Mouse (Mus musculus): Measurements from ENCODE around the gene Marveld3. TPM values are rescaled to one million over a fixed set of nuclear protein-coding genes. Genes with fewer than 3 reads are reported as not detected.

Marveld3 gene
- polyA plus RNA-seq, 1 experiment from 2014 or later: 2.4 TPM

GRCm38 (mm10) chr8:109902379-109902778 lies 59.6 kb downstream of the Marveld3 start:
- H3K4me3 ChIP-seq (ENCODE audit: low read depth, low read length): no peak overlapping the region
- no peak overlapping the region for H3K9ac ChIP-seq (ENCODE audit: low read depth, low read length)
- ATAC-seq: no peak
- H3K4me1 ChIP-seq (ENCODE audit: control insufficient read depth, insufficient read depth, low read length): no peaks in the 10 kb centered on the region
- H3K36me3 ChIP-seq (ENCODE audit: control insufficient read depth, insufficient read depth, low read length): peaks cover 2% of the 10 kb centered on the region; the same call in 1 of the 2 replicates
- no peak overlapping the region for H3K4me2 ChIP-seq (ENCODE audit: low read length)
- H3K27me3 ChIP-seq (ENCODE audit: control insufficient read depth, insufficient read depth, low read depth, low read length): no peaks in the 10 kb centered on the region
- no peak overlapping the region for H3K27ac ChIP-seq (ENCODE audit: low read length)
- H3K9me3 ChIP-seq (replicated peaks; ENCODE audit: control insufficient read depth, low read length, poor library complexity, severe bottlenecking): no peaks in the 10 kb centered on the region

Other genes starting within 250 kb of the Marveld3 start
- 3.7 and 5.1 TPM in 2 replicates for gene Atxn1l, start 224.5 kb downstream of the Marveld3 start, polyA plus RNA-seq (2015; fragmentation: Nextera tagmentation; extraction: Ambion mirVana)
- 53.0 and 55.4 TPM in 2 replicates for gene Ap1g1, start 183.6 kb downstream of the Marveld3 start, polyA plus RNA-seq (2015; fragmentation: Nextera tagmentation; extraction: Ambion mirVana)
- gene Phlpp2, start 93.7 kb downstream of the Marveld3 start, polyA plus RNA-seq (2015; fragmentation: Nextera tagmentation; extraction: Ambion mirVana): 3.6 and 4.0 TPM in 2 replicates
- gene Tat, start 28.2 kb upstream of the Marveld3 start, polyA plus RNA-seq (2015; fragmentation: Nextera tagmentation; extraction: Ambion mirVana): not detected in 2 replicates
- gene Chst4, start 77.5 kb upstream of the Marveld3 start, polyA plus RNA-seq (2015; fragmentation: Nextera tagmentation; extraction: Ambion mirVana): not detected in 2 replicates
- 23.2 and 24.0 TPM in 2 replicates for gene Zfp612, start 117.5 kb upstream of the Marveld3 start, polyA plus RNA-seq (2015; fragmentation: Nextera tagmentation; extraction: Ambion mirVana)
- not detected in 2 replicates for gene Gm21964, start 139.0 kb upstream of the Marveld3 start, polyA plus RNA-seq (2015; fragmentation: Nextera tagmentation; extraction: Ambion mirVana)
- not detected in 2 replicates for gene Gm17720, start 140.6 kb upstream of the Marveld3 start, polyA plus RNA-seq (2015; fragmentation: Nextera tagmentation; extraction: Ambion mirVana)
- 290 and 313 TPM in 2 replicates for gene Calb2, start 206.0 kb upstream of the Marveld3 start, polyA plus RNA-seq (2015; fragmentation: Nextera tagmentation; extraction: Ambion mirVana)

Data from midbrain, embryonic 16.5 days (tissue).